Mouse (Mus musculus): ENCODE data around the gene Kcnj16. TPM values are rescaled to one million over a fixed set of nuclear protein-coding genes. Genes with fewer than 3 reads are reported as not detected.

The Kcnj16 gene
- total and polyA plus RNA-seq, 2 experiments from 2014 or later: 5.2 to 9.4 TPM

GRCm38 (mm10) chr11:110967019-110967761, 643 bp upstream of the Kcnj16 start:
- H3K27me3 ChIP-seq (ENCODE audit: insufficient read depth, low read length): no peaks in the 10 kb centered on the region
- H3K36me3 ChIP-seq (ENCODE audit: insufficient read depth, low read length): no peaks in the 10 kb centered on the region
- TF ChIP-seq CTCF (IDR thresholded peaks at IDR 0.05; ENCODE audit: low read depth): no peak
- no peak for DNase-seq (ENCODE audit: low spot score)
- H3K4me2 ChIP-seq (ENCODE audit: low read depth, low read length): no peak overlapping the region
- H3K4me1 ChIP-seq (ENCODE audit: insufficient read depth, low read length): no peaks in the 10 kb centered on the region
- H3K27ac ChIP-seq: no peak overlapping the region
- no peak overlapping the region for H3K4me3 ChIP-seq (ENCODE audit: low read length)
- no peak for ATAC-seq
- no peaks in the 10 kb centered on the region for H3K9me3 ChIP-seq (ENCODE audit: low read length)
- WGBS: 79% methylated on average over 11 of the region's 11 CpGs
- H3K9ac ChIP-seq (replicated peaks; ENCODE audit: low read length): no peak overlapping the region

- H3K4me1 ChIP-seq (ENCODE audit: insufficient read depth, low read length): no peaks in the 10 kb centered on the region
- no peak for DNase-seq (ENCODE audit: low spot score)
- H3K36me3 ChIP-seq (ENCODE audit: insufficient read depth, low read length): no peaks in the 10 kb centered on the region
- no peaks in the 10 kb centered on the region for H3K27me3 ChIP-seq (ENCODE audit: insufficient read depth, low read length)
- no peak overlapping the region for H3K27ac ChIP-seq
- no peaks in the 10 kb centered on the region for H3K9me3 ChIP-seq (ENCODE audit: low read length)
- no peak overlapping the region for H3K4me2 ChIP-seq (ENCODE audit: low read depth, low read length)
- no peak for ATAC-seq
- H3K9ac ChIP-seq (replicated peaks; ENCODE audit: low read length): no peak overlapping the region
- TF ChIP-seq CTCF (IDR thresholded peaks at IDR 0.05; ENCODE audit: low read depth): no peak
- H3K4me3 ChIP-seq (ENCODE audit: low read length): no peak overlapping the region
These were observed 1.1 kb downstream of the Kcnj16 start for GRCm38 (mm10) chr11:110968901-110969300.

- ATAC-seq (no peak), DNase-seq (ENCODE audit: low spot score) (no peak)
- no peak overlapping the region for H3K4me3 ChIP-seq (ENCODE audit: low read length)
- H3K9me3 ChIP-seq (ENCODE audit: low read length): no peaks in the 10 kb centered on the region
- no peak overlapping the region for H3K4me2 ChIP-seq (ENCODE audit: low read depth, low read length)
- 70% methylated on average over 1 of the region's 1 CpGs for WGBS
- no peaks in the 10 kb centered on the region for H3K36me3 ChIP-seq (ENCODE audit: insufficient read depth, low read length)
- TF ChIP-seq CTCF (IDR thresholded peaks at IDR 0.05; ENCODE audit: low read depth): no peak
- no peak overlapping the region for H3K9ac ChIP-seq (replicated peaks; ENCODE audit: low read length)
- H3K27me3 ChIP-seq (ENCODE audit: insufficient read depth, low read length): no peaks in the 10 kb centered on the region
- no peak overlapping the region for H3K27ac ChIP-seq
- no peaks in the 10 kb centered on the region for H3K4me1 ChIP-seq (ENCODE audit: insufficient read depth, low read length)
These were observed 17.7 kb downstream of the Kcnj16 start for GRCm38 (mm10) chr11:110985508-110985907.

GRCm38 (mm10) chr11:110985949-110986348, 18.1 kb downstream of the Kcnj16 start:
- no peak for DNase-seq (ENCODE audit: low spot score)
- TF ChIP-seq CTCF (IDR thresholded peaks at IDR 0.05; ENCODE audit: low read depth): no peak

GRCm38 (mm10) chr11:110993616-110994015, 25.8 kb downstream of the Kcnj16 start:
- TF ChIP-seq CTCF (IDR thresholded peaks at IDR 0.05; ENCODE audit: low read depth): no peak
- ATAC-seq (no peak), DNase-seq (ENCODE audit: low spot score) (no peak)

More at GRCm38 (mm10) chr11:110985949-110986348, 18.1 kb downstream of the Kcnj16 start:
- no peak for ATAC-seq
- H3K27me3 ChIP-seq (ENCODE audit: insufficient read depth, low read length): no peaks in the 10 kb centered on the region
- no peak overlapping the region for H3K4me2 ChIP-seq (ENCODE audit: low read depth, low read length)
- no peak overlapping the region for H3K27ac ChIP-seq
- 42% methylated on average over 3 of the region's 3 CpGs for WGBS
- no peaks in the 10 kb centered on the region for H3K9me3 ChIP-seq (ENCODE audit: low read length)
- H3K4me1 ChIP-seq (ENCODE audit: insufficient read depth, low read length): no peaks in the 10 kb centered on the region
- H3K9ac ChIP-seq (replicated peaks; ENCODE audit: low read length): no peak overlapping the region
- H3K36me3 ChIP-seq (ENCODE audit: insufficient read depth, low read length): no peaks in the 10 kb centered on the region
- H3K4me3 ChIP-seq (ENCODE audit: low read length): no peak overlapping the region

GRCm38 (mm10) chr11:110997211-110997610, 29.4 kb downstream of the Kcnj16 start:
- 27% methylated on average over 9 of the region's 9 CpGs for WGBS
- H3K27me3 ChIP-seq (ENCODE audit: insufficient read depth, low read length): no peaks in the 10 kb centered on the region
- peak; percentile 74 for DNase-seq (ENCODE audit: low spot score)
- no peaks in the 10 kb centered on the region for H3K9me3 ChIP-seq (ENCODE audit: low read length)
- TF ChIP-seq CTCF (IDR thresholded peaks at IDR 0.05; ENCODE audit: low read depth): no peak
- no peaks in the 10 kb centered on the region for H3K4me1 ChIP-seq (ENCODE audit: insufficient read depth, low read length)
- H3K4me3 ChIP-seq (ENCODE audit: low read length): peak overlapping the region; percentile 15; the same call in 1 of the 2 replicates
- no peak overlapping the region for H3K9ac ChIP-seq (replicated peaks; ENCODE audit: low read length)
- H3K36me3 ChIP-seq (ENCODE audit: insufficient read depth, low read length): no peaks in the 10 kb centered on the region
- peak overlapping the region; percentile 42 for H3K4me2 ChIP-seq (ENCODE audit: low read depth, low read length)
- peak overlapping the region; percentile 56 for H3K27ac ChIP-seq
- ATAC-seq: peak; percentile 95

More at GRCm38 (mm10) chr11:110993616-110994015, 25.8 kb downstream of the Kcnj16 start:
- Histone ChIP-seq H3K9me3 (ENCODE audit: low read length) (no peaks in the 10 kb centered on the region), H3K27me3 (ENCODE audit: insufficient read depth, low read length) (no peaks in the 10 kb centered on the region), H3K9ac (replicated peaks; ENCODE audit: low read length) (no peak overlapping the region), H3K4me3 (ENCODE audit: low read length) (no peak overlapping the region), H3K4me2 (ENCODE audit: low read depth, low read length) (no peak overlapping the region), H3K27ac (no peak overlapping the region), H3K36me3 (ENCODE audit: insufficient read depth, low read length) (no peaks in the 10 kb centered on the region), H3K4me1 (ENCODE audit: insufficient read depth, low read length) (no peaks in the 10 kb centered on the region)
- whole genome bisulfite sequencing: 76% methylated on average over 4 of the region's 4 CpGs

- no peak overlapping the region for H3K27ac ChIP-seq
- H3K9me3 ChIP-seq (ENCODE audit: low read length): no peaks in the 10 kb centered on the region
- WGBS: 79% methylated on average over 3 of the region's 3 CpGs
- H3K27me3 ChIP-seq (ENCODE audit: insufficient read depth, low read length): no peaks in the 10 kb centered on the region
- H3K9ac ChIP-seq (replicated peaks; ENCODE audit: low read length): no peak overlapping the region
- H3K4me2 ChIP-seq (ENCODE audit: low read depth, low read length): no peak overlapping the region
- no peaks in the 10 kb centered on the region for H3K4me1 ChIP-seq (ENCODE audit: insufficient read depth, low read length)
- ATAC-seq (no peak), DNase-seq (ENCODE audit: low spot score) (no peak)
- no peak for TF ChIP-seq CTCF (IDR thresholded peaks at IDR 0.05; ENCODE audit: low read depth)
- H3K36me3 ChIP-seq (ENCODE audit: insufficient read depth, low read length): no peaks in the 10 kb centered on the region
- no peak overlapping the region for H3K4me3 ChIP-seq (ENCODE audit: low read length)
These were observed 37.3 kb downstream of the Kcnj16 start for GRCm38 (mm10) chr11:111005103-111005502.

Measured in hindbrain, postnatal 0 days (tissue).